Mouse (Mus musculus) liver, embryonic 16.5 days (tissue): ENCODE results near the gene Tulp2. TPM values are rescaled to one million over a fixed set of nuclear protein-coding genes. Genes with fewer than 3 reads are reported as not detected.

Source experiments
- ATAC-seq: fragments of 200-750 bp; cut with Nextera tagmentation; 2 replicates; pipeline ENCODE4 v1.8.0; 2017; ENCODE audit warnings: low read depth, mild to moderate bottlenecking, moderate number of reproducible peaks, moderate library complexity
- H3K27ac ChIP-seq: fragments of 300-500 bp; sonication (generic); 2 replicates; pipeline ENCODE4 v1.5.1; 2014; ENCODE audit warnings: mild to moderate bottlenecking, low read length
- H3K27me3 ChIP-seq: fragments of 300-500 bp; sonication (generic); 2 replicates; pipeline ENCODE4 v1.6.1; 2014; ENCODE audit warnings: low read depth, low read length, mixed read lengths; ENCODE audit not compliant: control insufficient read depth, insufficient read depth
- H3K36me3 ChIP-seq: fragments of 300-500 bp; sonication (generic); 2 replicates; pipeline ENCODE4 v1.6.1; 2014; ENCODE audit warnings: mild to moderate bottlenecking; ENCODE audit not compliant: control insufficient read depth, insufficient read depth
- H3K4me1 ChIP-seq: fragments of 300-500 bp; sonication (generic); 2 replicates; pipeline ENCODE4 v1.6.1; 2014; ENCODE audit warnings: low read depth, low read length, mixed read lengths; ENCODE audit not compliant: control insufficient read depth
- H3K4me2 ChIP-seq: fragments of 300-500 bp; sonication (generic); 2 replicates; pipeline ENCODE4 v1.6.1; 2014; ENCODE audit warnings: low read depth, low read length, mixed read lengths
- H3K4me3 ChIP-seq: fragments of 300-500 bp; sonication (generic); 2 replicates; pipeline ENCODE4 v1.5.1; 2014; ENCODE audit warnings: low read depth, mild to moderate bottlenecking, low read length
- H3K9ac ChIP-seq: fragments of 300-500 bp; sonication (generic); 2 replicates; pipeline ENCODE4 v1.6.1; 2014; ENCODE audit warnings: low read depth, low read length
- H3K9me3 ChIP-seq: fragments of 300-500 bp; sonication (generic); replicated peaks from 2 replicates; pipeline ENCODE4 v1.6.1; 2016; ENCODE audit warnings: low read length; ENCODE audit not compliant: control insufficient read depth
- WGBS: fragments of 180-500 bp; shearing (Covaris S2); extraction: QIAGEN DNeasy Blood & Tissue Kit; methylation state at CpG from one replicate; pipeline ENCODE4 v1.1.7; 2014; ENCODE audit not compliant: insufficient replicate concordance; 5-methylcytosine and 5-hydroxymethylcytosine counted together
- polyA plus RNA-seq: library from polyadenylated mRNA; unstranded; fragments of >200 nt; fragmentation: Nextera tagmentation; extraction: Ambion mirVana; gene quantifications from 2 replicates; pipeline ENCODE4 v1.2.1, GENCODE M21; 2015

Gene Tulp2
- polyA plus RNA-seq, 1 experiment from 2014 or later, result 0.41 TPM

DNA sequence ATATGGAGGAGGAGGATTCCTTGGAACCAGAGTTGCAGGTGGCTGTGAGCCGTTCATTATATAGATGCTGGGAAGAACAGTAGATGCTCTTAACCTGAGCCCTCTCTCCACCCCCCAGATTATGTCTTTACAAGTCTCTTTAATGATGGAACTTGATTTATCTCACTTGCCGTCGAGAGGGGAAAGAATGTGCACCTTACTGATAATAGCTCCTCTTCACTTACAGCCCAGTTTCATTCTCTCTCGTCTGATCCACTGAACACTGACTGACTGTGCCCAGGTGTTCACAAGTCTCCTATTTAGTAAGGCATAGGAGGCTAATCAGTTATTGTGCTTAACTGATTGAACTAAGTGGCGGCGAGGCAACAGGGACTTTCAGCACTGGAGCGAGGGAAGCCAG, 7.9 kb downstream of the Tulp2 start:
- no peaks in the 10 kb centered on the region for H3K9me3 ChIP-seq
- H3K27ac ChIP-seq, result 0 out of 2 replicates have a peak overlapping the region, but pooled peaks have one; percentile 15
- no peaks in the 10 kb centered on the region for H3K27me3 ChIP-seq
- peaks cover 22% of the 10 kb centered on the region for H3K36me3 ChIP-seq
- 31% methylated on average over 7 of the region's 7 CpGs for WGBS
- H3K4me3 ChIP-seq, result no peak overlapping the region
- ATAC-seq, result no peak
- H3K4me1 ChIP-seq, result peaks cover 48% of the 10 kb centered on the region
- H3K9ac ChIP-seq, result 0 out of 2 replicates have a peak overlapping the region, but pooled peaks have one; percentile 6
- peak overlapping the region; percentile 15; the same call in 1 of the 2 replicates for H3K4me2 ChIP-seq

DNA sequence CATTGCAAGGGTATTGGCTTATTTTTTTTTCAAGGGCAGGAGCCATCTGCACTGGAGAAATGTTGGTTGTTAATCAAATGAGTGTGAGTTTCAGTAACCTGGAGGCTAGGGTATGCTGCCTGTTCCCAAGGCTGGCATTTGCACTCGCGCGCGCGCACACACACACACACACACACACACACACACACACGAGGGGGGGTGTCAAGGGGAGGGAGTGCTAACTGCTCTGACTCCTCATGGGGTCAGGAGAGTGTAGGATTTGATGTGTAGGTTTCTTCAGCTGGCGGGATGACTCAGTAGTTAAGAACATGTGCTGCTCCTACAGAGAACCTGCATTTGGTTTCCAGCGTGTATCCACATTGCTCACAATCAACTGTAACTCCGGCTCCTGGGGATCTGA, 9.1 kb downstream of the Tulp2 start:
- Histone ChIP-seq H3K9me3 (no peaks in the 10 kb centered on the region), H3K9ac (no peak overlapping the region), H3K27me3 (no peaks in the 10 kb centered on the region), H3K36me3 (peaks cover 33% of the 10 kb centered on the region), H3K27ac (peak overlapping the region; percentile 69), H3K4me3 (no peak overlapping the region), H3K4me2 (peak overlapping the region; percentile 35; the same call in 1 of the 2 replicates), H3K4me1 (peaks cover 48% of the 10 kb centered on the region)
- ATAC-seq, result no peak; the same call in 1 of the 2 replicates
- 53% methylated on average over 9 of the region's 9 CpGs for WGBS

DNA sequence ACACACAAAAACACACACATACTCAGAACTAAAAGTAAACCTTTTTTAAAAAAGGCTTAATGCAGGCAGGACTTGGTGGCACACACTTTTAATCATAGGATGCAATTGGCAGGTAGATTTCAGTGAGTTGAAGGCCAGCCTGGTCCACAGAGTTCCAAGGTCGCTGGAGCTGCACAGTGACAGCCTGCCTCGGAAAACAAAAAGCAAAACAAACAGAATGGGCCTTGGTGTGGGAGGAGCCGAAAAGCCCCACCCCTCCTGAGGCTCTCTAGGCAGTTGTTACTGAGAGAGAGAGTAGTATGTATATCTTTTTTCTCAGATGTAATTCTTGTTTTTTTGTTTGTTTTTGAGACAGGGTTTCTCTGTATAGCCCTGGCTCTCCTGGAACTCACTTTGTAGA, 9.6 kb downstream of the Tulp2 start:
- Histone ChIP-seq H3K36me3 (peaks cover 33% of the 10 kb centered on the region), H3K4me3 (no peak overlapping the region), H3K9ac (no peak overlapping the region), H3K4me1 (peaks cover 44% of the 10 kb centered on the region), H3K27me3 (no peaks in the 10 kb centered on the region), H3K27ac (peak overlapping the region; percentile 69), H3K9me3 (no peaks in the 10 kb centered on the region), H3K4me2 (peak overlapping the region; percentile 35; the same call in 1 of the 2 replicates)
- peak; percentile 73 for ATAC-seq
- WGBS, result 12% methylated on average over 3 of the region's 3 CpGs

DNA sequence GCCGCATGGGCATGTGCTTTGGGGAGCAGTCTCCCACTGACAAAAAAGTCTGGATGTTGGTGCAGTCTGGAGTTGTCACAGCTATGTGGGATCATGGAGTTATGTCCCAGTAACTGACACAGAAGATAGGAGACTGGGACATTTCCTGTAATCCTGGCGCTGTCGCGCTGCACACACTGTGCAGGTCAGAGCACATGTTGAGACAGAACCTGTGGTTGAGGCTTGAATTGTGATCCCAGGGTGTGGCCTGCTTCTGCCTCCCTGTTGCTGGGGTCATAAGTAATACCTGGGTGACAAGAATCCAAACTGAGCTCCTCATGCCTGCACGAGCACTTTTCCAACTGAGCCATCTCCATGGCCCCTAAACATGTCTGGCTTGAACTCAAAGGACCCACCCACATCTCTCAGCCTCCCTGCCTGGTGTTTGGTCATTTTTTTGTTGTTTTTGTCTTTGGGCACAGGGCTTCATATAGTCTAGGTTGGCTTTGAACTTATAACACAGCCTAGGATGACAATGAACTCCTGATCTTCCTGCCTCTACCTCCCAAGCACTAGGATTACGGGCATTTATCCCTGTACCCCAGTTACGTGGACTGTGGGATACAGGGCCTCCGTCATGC, 10.7 kb downstream of the Tulp2 start:
- H3K36me3 ChIP-seq, result peaks cover 39% of the 10 kb centered on the region
- H3K4me1 ChIP-seq, result peaks cover 37% of the 10 kb centered on the region
- H3K4me2 ChIP-seq, result no peak overlapping the region
- no peak overlapping the region for H3K4me3 ChIP-seq
- peak overlapping the region; percentile 33; the same call in 1 of the 2 replicates for H3K27ac ChIP-seq
- no peaks in the 10 kb centered on the region for H3K9me3 ChIP-seq
- no peak for ATAC-seq
- H3K27me3 ChIP-seq, result no peaks in the 10 kb centered on the region
- WGBS, result 87% methylated on average over 8 of the region's 8 CpGs
- no peak overlapping the region for H3K9ac ChIP-seq

DNA sequence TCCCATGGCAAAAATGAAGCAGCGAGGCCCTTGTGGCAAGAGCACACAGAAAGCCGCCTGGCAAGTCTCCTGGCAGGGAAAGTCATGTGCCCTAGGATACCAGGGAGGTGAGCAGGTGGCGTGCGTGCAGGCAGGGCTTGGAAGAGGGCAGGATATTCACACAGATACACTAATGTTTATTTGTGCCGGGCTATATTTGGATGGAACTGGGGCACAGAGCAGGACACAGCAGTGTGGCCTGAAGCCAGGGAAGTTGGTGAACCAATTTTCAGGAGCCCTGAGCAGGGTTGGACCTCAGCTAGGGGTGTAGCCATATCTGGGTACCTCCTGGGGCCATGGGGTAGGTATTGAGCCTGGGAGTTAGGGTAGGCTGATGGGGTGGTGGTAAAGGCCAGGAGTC, 11.3 kb downstream of the Tulp2 start:
- Histone ChIP-seq H3K36me3 (peaks cover 45% of the 10 kb centered on the region), H3K4me1 (peaks cover 37% of the 10 kb centered on the region), H3K4me3 (no peak overlapping the region), H3K9ac (no peak overlapping the region), H3K27ac (no peak overlapping the region), H3K27me3 (no peaks in the 10 kb centered on the region), H3K4me2 (no peak overlapping the region), H3K9me3 (no peaks in the 10 kb centered on the region)
- ATAC-seq, result no peak
- WGBS, result 79% methylated on average over 5 of the region's 5 CpGs

DNA sequence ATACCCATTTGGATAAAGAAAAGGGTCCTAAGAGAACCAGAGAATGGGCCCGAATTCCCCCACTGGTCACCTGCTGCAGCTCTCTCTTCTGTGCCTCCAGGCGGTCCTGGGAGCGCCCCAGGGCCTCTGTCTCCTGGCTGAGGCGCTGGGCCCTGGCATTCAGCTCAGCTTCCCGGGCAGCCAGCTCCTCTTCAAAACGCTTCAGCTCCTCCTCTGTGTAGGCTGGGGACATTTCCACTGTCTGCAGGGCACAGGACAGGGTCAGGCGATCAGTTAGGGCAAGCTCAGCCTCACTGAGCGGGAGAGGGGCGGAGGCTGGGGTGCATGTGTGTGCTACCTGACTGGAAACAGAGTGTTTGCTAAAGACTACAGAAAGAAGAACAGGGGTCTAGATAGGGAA, 12.9 kb downstream of the Tulp2 start:
- no peak overlapping the region for H3K4me3 ChIP-seq
- H3K36me3 ChIP-seq, result peaks cover 53% of the 10 kb centered on the region
- no peak overlapping the region for H3K27ac ChIP-seq
- H3K9ac ChIP-seq, result no peak overlapping the region
- WGBS, result 82% methylated on average over 9 of the region's 9 CpGs
- peaks cover 25% of the 10 kb centered on the region for H3K4me1 ChIP-seq
- H3K4me2 ChIP-seq, result no peak overlapping the region
- no peaks in the 10 kb centered on the region for H3K9me3 ChIP-seq
- H3K27me3 ChIP-seq, result no peaks in the 10 kb centered on the region
- no peak for ATAC-seq

DNA sequence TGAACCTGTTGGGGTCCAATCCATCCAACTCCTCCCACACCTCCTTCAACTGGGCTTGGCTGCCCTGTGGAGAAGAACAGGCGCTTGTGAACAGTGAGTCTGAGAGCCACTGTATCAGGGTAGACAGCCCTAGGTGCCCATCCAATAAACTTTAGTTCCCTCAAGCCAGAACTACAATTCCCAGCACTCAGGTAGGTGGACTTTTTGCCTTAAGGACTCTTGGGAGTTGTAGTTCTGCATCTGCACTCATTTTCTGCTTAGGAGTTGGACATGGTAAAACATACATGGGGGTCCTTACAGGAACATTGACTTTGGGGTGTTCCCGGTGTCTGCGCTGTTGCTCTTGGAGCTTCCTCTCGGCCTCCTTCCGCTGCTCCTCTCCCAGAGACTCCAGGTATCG, 16.8 kb downstream of the Tulp2 start:
- Histone ChIP-seq H3K27me3 (no peaks in the 10 kb centered on the region), H3K27ac (no peak overlapping the region), H3K4me1 (no peaks in the 10 kb centered on the region), H3K9me3 (no peaks in the 10 kb centered on the region), H3K9ac (no peak overlapping the region), H3K4me2 (no peak overlapping the region), H3K4me3 (no peak overlapping the region), H3K36me3 (peaks cover 63% of the 10 kb centered on the region)
- no peak for ATAC-seq
- 89% methylated on average over 6 of the region's 6 CpGs for WGBS

DNA sequence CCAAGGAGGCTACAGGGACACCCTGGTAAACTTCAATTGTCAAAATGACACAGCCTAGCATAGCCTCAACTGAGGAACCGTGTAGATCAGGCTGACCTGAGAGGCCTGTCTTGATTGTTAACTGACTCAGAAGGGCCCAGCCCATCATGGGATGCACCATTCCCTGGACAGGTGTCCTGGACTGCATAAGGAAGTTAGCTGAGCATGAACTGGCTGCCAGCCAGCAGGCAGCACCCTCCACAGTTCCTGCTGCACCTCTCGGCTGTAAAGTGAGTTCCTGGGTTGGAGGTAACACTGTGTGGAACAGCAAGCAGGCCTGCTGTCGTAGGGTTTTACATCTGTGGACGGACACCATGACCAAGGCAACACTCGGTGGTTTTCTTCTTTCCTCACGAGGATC, 25.9 kb downstream of the Tulp2 start:
- 77% methylated on average over 6 of the region's 6 CpGs for WGBS
- H3K9ac ChIP-seq, result peak overlapping the region; percentile 65
- peaks cover 24% of the 10 kb centered on the region for H3K4me1 ChIP-seq

DNA sequence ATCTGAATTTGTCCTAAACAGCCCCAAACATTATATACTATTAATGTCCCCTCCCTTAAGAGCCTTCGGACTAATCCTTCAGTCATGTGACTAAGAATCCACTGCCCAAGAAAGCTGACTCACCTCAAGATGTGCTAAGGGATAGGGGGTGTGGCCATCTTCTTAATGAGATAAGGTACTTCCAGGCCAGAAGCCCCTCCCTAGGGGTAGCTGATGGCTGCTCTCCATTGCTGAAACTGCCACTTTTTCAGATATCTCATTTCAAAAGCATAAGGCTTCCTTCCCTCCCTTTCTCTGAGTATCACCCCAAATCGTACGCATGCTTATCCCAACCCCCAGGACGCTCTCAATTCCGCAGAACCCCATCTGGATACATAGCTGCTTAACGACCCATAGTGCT, 26.9 kb downstream of the Tulp2 start:
- peak overlapping the region; percentile 86 for H3K9ac ChIP-seq
- ATAC-seq, result peak; percentile 84
- H3K4me1 ChIP-seq, result peaks cover 24% of the 10 kb centered on the region
- H3K27ac ChIP-seq, result peak overlapping the region; percentile 95
- no peaks in the 10 kb centered on the region for H3K9me3 ChIP-seq
- H3K4me3 ChIP-seq, result peak overlapping the region; percentile 75
- WGBS, result 26% methylated on average over 6 of the region's 6 CpGs
- H3K27me3 ChIP-seq, result no peaks in the 10 kb centered on the region
- peaks cover 20% of the 10 kb centered on the region for H3K36me3 ChIP-seq
- H3K4me2 ChIP-seq, result peak overlapping the region; percentile 76

More for the DNA sequence above, 25.9 kb downstream of the Tulp2 start:
- peak overlapping the region; percentile 76 for H3K4me2 ChIP-seq
- peak overlapping the region; percentile 75 for H3K4me3 ChIP-seq
- peak overlapping the region; percentile 95 for H3K27ac ChIP-seq
- no peaks in the 10 kb centered on the region for H3K9me3 ChIP-seq
- ATAC-seq, result no peak
- peaks cover 25% of the 10 kb centered on the region for H3K36me3 ChIP-seq
- H3K27me3 ChIP-seq, result no peaks in the 10 kb centered on the region
